Mouse (Mus musculus) B cell, adult 2 months (primary cell): ENCODE data around the gene Aoc3.
"Not testable (repeated sequence)": the region's sequence is repeated elsewhere in the genome, so short reads cannot be mapped to it uniquely, and the experiment has no call there.

Experiments
- DNase-seq, 2 experiments: peaks; one replicate each; pipeline ENCODE4 v3.0.0; 2022

Gene Aoc3

GRCm38 (mm10) chr11:101330371-101330924 is at the start of gene Aoc3:
Gene Aoc3 (plus strand): TSS chr11:101330605.
- no peak for DNase-seq

GRCm38 (mm10) chr11:101280837-101281236 is 49.6 kb upstream of the Aoc3 start:
- DNase-seq, result no peak

DNA sequence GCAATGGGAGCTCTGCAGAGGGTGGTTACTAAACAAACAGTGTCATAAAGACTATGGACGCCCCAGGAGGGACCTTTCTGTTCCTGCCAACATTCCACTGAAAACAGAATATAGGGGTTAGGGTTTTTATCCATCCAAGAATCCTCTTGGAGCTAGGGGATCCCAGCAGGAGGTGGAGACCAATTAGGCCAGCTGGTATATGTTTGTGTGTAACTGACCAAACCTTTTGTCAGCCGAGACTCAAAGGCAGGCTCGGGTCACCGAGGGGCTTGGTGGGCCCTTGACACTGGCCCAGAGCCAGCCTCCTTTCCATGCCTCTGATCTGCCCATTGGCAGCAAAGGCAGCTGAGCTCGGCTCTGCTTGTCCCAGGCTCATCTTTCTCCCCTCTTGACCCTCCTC is 47.5 kb upstream of the Aoc3 start:
- no peak for DNase-seq

GRCm38 (mm10) chr11:101283805-101284204 is 46.6 kb upstream of the Aoc3 start:
- DNase-seq, result no peak

GRCm38 (mm10) chr11:101287306-101287705 is 43.1 kb upstream of the Aoc3 start:
- DNase-seq, result no peak

- DNase-seq, result no peak
Observed at GRCm38 (mm10) chr11:101291231-101291630, 39.2 kb upstream of the Aoc3 start.

GRCm38 (mm10) chr11:101295191-101295590 is 35.2 kb upstream of the Aoc3 start:
- no peak for DNase-seq

- DNase-seq, result peak in 1 of 2 experiments; percentile 18
Observed at GRCm38 (mm10) chr11:101300881-101301280, 29.5 kb upstream of the Aoc3 start.

DNA sequence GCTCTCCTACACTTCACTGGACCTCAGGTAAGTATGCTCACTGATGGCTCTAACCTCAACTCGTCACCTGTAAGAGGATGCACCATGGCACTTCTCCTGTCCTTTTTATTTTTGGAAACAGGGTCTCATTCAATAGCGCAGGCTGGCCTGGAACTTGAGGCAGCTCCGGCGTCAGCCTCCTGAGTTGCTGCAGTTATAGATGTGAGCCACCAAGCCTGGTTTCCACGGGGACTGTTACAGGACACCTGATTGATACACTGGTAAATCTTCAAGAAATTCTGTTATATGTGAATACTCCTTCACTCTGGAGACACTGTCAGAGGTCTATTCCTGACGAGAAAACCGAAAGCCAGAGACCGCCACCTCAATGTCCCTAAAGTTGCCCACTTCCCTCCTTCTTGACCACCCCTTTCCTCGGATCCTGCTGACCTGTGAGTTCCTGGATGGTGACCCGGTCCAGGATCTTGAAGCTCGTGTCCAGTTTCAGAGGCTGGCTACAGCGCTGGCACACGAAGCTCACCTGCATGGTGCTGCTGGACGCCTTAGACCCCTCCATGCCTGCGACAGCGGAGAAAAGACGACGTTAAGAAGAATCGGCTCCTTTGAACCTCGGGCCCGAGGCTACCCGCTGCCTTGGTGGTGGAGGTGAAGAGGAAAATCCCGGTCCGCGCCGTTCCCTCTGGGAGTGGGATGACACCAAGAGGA is 29.0 kb upstream of the Aoc3 start:
- no peak for DNase-seq

DNA sequence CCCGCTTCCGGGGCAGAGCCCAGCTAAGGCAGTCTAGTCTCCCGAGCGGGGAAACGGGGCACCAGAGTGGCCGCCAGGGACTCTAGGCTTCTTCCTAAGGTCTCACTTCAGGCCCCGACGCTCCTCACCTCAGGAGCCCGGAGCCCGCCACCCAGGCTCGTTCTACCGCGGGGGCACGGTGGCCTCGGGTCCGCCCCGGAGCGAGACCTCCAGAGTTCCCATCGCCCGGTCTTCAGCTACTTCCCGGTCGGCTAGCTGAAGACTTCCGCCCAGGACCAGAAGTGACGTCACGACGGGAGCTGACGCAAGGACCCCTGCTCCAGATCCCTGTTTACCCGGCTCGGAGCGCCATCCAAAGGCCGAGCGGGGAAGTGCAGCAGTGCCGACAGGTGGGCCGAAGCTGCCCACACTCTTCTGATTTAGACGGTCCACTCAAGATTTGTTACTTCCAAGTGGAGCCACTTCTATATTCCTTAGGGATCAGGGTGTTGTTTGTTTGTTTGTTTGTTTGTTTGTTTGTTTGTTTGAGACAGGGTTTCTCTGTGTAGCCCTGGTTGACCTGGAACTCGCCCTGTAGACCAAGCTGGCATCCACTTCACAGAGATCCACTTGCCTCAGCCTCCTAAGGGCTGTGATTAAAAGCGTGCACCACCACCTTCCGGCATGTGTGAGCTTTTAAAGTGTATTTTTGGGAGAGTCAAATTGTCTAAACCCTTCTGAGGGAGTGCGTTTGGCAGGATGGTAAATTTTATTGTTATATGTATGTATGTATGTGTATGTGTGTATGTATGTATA is 28.2 kb upstream of the Aoc3 start, which contains the start of gene Becn1:
TSS of gene Becn1 (minus strand) at position 283 of the 795 bp plus-strand sequence.
- peak; percentile 97 to 98 for DNase-seq

DNA sequence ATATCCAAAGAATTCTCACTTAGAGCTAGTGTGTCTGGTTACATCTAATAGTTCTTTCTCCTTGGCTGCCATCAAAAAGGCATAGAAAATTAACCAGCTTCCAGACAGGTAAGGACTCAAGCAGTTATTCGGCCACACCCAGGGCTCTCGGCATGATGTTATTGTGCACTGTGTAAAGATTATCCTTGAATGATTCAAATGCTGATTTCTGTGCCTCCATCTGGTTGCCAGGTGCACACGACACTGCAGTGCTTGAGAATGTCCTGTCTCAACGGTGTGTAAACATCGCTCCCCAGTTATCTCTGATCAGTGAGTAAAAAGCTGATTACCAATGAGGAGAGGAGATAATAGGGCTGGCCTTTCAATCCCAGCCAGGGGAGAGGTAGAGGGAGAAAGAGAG is 22.7 kb upstream of the Aoc3 start:
- DNase-seq, result no peak

- DNase-seq, result no peak
Observed at GRCm38 (mm10) chr11:101311083-101311482, 19.3 kb upstream of the Aoc3 start.

- DNase-seq, result no peak
Observed at GRCm38 (mm10) chr11:101312150-101312549, 18.3 kb upstream of the Aoc3 start.

GRCm38 (mm10) chr11:101314567-101314966 is 15.8 kb upstream of the Aoc3 start:
- no peak for DNase-seq

GRCm38 (mm10) chr11:101315082-101315650 is 15.2 kb upstream of the Aoc3 start:
- DNase-seq, result no peak

- DNase-seq, result peak; percentile 92 to 95
Observed at GRCm38 (mm10) chr11:101315665-101316500, 14.5 kb upstream of the Aoc3 start, which contains the start of gene Psme3. Gene Psme3 (plus strand): TSS chr11:101316213.

DNA sequence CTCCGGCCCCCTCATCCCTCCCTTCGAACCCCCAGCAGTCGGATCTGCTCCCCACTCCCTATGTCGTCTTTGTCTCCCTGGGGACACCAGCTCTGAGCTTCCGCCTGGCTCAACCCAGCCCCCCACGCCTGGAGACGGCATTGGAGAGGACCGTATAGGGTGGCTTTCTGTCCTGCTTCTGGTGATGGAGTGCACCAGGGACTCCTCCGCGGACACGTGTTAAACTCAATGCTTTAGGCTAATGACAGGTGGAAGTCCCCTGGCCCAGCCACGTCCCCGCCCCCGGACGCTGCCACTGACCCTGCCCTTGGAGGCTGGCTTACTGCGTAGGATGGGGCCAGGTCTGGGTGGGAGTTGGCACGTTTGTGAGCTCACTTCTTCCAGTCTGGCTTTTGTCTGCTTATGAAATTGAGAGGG is 13.9 kb upstream of the Aoc3 start:
- no peak for DNase-seq

GRCm38 (mm10) chr11:101323609-101324008 is 6.8 kb upstream of the Aoc3 start:
- DNase-seq, result peak; percentile 28 to 42

GRCm38 (mm10) chr11:101324763-101325162 is 5.6 kb upstream of the Aoc3 start, which contains the start of gene Aoc2:
Gene Aoc2 (plus strand): TSS chr11:101325063.
- DNase-seq, result no peak

DNA sequence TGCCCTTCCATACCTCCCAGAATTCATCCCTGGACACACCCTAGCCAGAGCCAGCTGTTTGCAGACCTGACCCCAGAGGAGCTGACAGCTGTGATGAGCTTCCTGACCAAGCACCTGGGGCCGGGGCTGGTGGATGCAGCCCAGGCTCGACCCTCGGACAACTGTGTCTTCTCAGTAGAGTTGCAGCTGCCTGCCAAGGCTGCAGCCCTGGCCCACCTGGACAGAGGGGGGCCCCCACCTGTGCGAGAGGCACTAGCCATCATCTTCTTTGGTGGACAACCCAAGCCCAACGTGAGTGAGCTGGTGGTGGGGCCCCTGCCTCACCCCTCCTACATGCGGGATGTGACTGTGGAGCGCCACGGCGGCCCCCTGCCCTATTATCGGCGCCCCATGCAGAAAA is 5.2 kb upstream of the Aoc3 start:
- DNase-seq, result not testable (repeated sequence)

DNA sequence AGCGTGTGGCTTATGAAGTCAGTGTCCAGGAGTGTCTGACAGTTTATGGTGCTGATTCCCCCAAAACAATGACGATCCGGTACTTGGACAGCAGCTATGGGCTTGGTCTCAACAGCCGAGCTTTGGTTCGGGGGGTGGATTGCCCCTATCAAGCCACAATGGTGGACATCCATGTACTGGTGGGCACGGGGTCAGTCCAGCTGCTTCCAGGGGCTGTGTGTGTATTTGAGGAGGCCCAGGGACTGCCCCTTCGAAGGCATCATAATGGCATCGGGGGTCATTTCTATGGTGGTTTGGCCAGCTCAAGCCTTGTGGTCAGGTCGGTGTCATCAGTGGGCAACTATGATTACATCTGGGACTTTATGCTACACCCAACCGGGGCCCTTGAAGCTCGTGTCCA is 4.3 kb upstream of the Aoc3 start:
- no peak for DNase-seq

- DNase-seq, result no peak
Observed at GRCm38 (mm10) chr11:101327311-101327710, 3.1 kb upstream of the Aoc3 start.
